Mouse (Mus musculus) myocyte (in vitro differentiated cells): ENCODE data around the gene I0C0044D17Rik.

ENCODE experiments used
- CEBPB ChIP-seq: IDR thresholded peaks from 2 replicates; pipeline ENCODE4 v1.6.1; 2011; ENCODE audit warnings: mild to moderate bottlenecking, moderate library complexity; ENCODE audit not compliant: poor library complexity, insufficient read depth, severe bottlenecking
- E2F4 ChIP-seq: IDR thresholded peaks from one replicate; pipeline ENCODE4 v1.6.1; 2011; ENCODE audit warnings: mild to moderate bottlenecking, control low read depth, moderate library complexity; ENCODE audit not compliant: insufficient read depth
- MAX ChIP-seq: IDR thresholded peaks from one replicate; pipeline ENCODE4 v1.6.1; 2011; ENCODE audit warnings: low read depth, mild to moderate bottlenecking, control low read depth
- MYOD1 ChIP-seq, 3 experiments: IDR thresholded peaks; one replicate each; pipeline ENCODE4 v1.6.1; 2011; ENCODE audit warnings: control low read depth in 2 of 3, low read depth in 2 of 3, mild to moderate bottlenecking in 2 of 3, moderate library complexity in 1 of 3; ENCODE audit not compliant: insufficient read length in 2 of 3, control insufficient read depth in 1 of 3
- MYOG ChIP-seq, 3 experiments: IDR thresholded peaks; one replicate each; pipeline ENCODE4 v1.6.1; 2011; ENCODE audit warnings: control low read depth in 2 of 3, low read depth in 2 of 3, mild to moderate bottlenecking in 2 of 3; ENCODE audit not compliant: insufficient read length in 2 of 3, control insufficient read depth in 1 of 3, insufficient read depth in 1 of 3
- POLR2A ChIP-seq: IDR thresholded peaks from one replicate; pipeline ENCODE4 v1.6.1; 2011; ENCODE audit warnings: low read depth, mild to moderate bottlenecking, control low read depth, moderate library complexity; ENCODE audit not compliant: insufficient read length
- POLR2AphosphoS2 ChIP-seq: IDR thresholded peaks from one replicate; pipeline ENCODE4 v1.6.1; 2011; ENCODE audit warnings: low read depth, control low read depth; ENCODE audit not compliant: insufficient read length
- TCF12 ChIP-seq: IDR thresholded peaks from one replicate; pipeline ENCODE4 v1.6.1; 2011; ENCODE audit warnings: mild to moderate bottlenecking, control low read depth; ENCODE audit not compliant: poor library complexity, insufficient read depth, severe bottlenecking
- USF1 ChIP-seq: IDR thresholded peaks from one replicate; pipeline ENCODE4 v1.6.1; 2011; ENCODE audit warnings: low read depth, mild to moderate bottlenecking, control low read depth, moderate library complexity

- TF ChIP-seq MYOG (IDR thresholded peaks at IDR 0.05; ENCODE audit: control insufficient read depth in 1 of 3, insufficient read depth in 1 of 3, insufficient read length in 2 of 3, low read depth in 2 of 3) = no peak
- no peak for TF ChIP-seq TCF12
- TF ChIP-seq POLR2AphosphoS2 = no peak
- TF ChIP-seq POLR2A = no peak
- TF ChIP-seq MAX = no peak
- no peak for TF ChIP-seq USF1
- no peak for TF ChIP-seq MYOD1 (IDR thresholded peaks at IDR 0.05; ENCODE audit: control insufficient read depth in 1 of 3, insufficient read length in 2 of 3, low read depth in 2 of 3)
- TF ChIP-seq E2F4 = no peak
- TF ChIP-seq CEBPB = no peak
These were observed 39.8 kb upstream of the I0C0044D17Rik start for GRCm38 (mm10) chr4:98863451-98863850.
